Comparison of ENCODE assay signal across 8 mouse cellular contexts in genomic region chr2:21367345-21368111, GRCm38 (mm10). TPM values are rescaled to one million over a fixed set of nuclear protein-coding genes. Genes with fewer than 3 reads are reported as not detected.
A peak's percentile ranks its signal among the peaks of the same experiment; 100 is the strongest.
DNase-seq lines count a peak whose midpoint lies in the region; ATAC-seq and TF ChIP-seq lines count a peak whose summit lies in the region.

TSS of gene Gpr158 (plus strand) at chr2:21367542.

- ATAC-seq in megakaryocyte, adult 5-6 weeks (ENCODE audit: poor library complexity, severe bottlenecking) = no peak
- no peak for ATAC-seq in heart, embryonic 13.5 days (ENCODE audit: extremely low read depth, insufficient number of reproducible peaks, low FRiP score, low TSS enrichment)
- peak; percentile 94 for ATAC-seq in kidney, embryonic 15.5 days (replicated peaks; ENCODE audit: low FRiP score)
- peak; percentile 89 for ATAC-seq in limb, embryonic 12.5 days (ENCODE audit: insufficient number of reproducible peaks, insufficient read depth, low FRiP score, low TSS enrichment, low read depth)
- peak; percentile 98 for ATAC-seq in midbrain, postnatal 0 days (ENCODE audit: low FRiP score)

- peaks cover 8% of the 10 kb centered on the region; the same call in 1 of the 2 replicates for H3K4me1 ChIP-seq in megakaryocyte, embryonic 14.5 days
- no peaks in the 10 kb centered on the region for H3K4me1 ChIP-seq in embryonic fibroblast, embryonic 13.5 days (ENCODE audit: control insufficient read depth, insufficient read depth, low read length)
- H3K4me1 ChIP-seq in heart, embryonic 13.5 days = peaks cover 4% of the 10 kb centered on the region; the same call in 1 of the 2 replicates
- H3K4me1 ChIP-seq in kidney, embryonic 15.5 days = peaks cover 10% of the 10 kb centered on the region
- H3K4me1 ChIP-seq in limb, embryonic 12.5 days (replicated peaks) = peaks cover 4% of the 10 kb centered on the region; the same call in 1 of the 2 replicates
- peaks cover 8% of the 10 kb centered on the region for H3K4me1 ChIP-seq in midbrain, postnatal 0 days (ENCODE audit: insufficient read depth, low read length)

- WGBS in heart, embryonic 13.5 days = 4% methylated on average over 43 of the region's 43 CpGs
- 2% methylated on average over 43 of the region's 43 CpGs for WGBS in kidney, embryonic 15.5 days
- 3% methylated on average over 43 of the region's 43 CpGs for WGBS in limb, embryonic 12.5 days
- under 1% methylated on average over 43 of the region's 43 CpGs for WGBS in midbrain, postnatal 0 days

- TF ChIP-seq CTCF in embryonic fibroblast, embryonic 13.5 days (IDR thresholded peaks at IDR 0.05; ENCODE audit: borderline replicate concordance, insufficient read depth, low read length) = no peak
- TF ChIP-seq CTCF in midbrain, postnatal 0 days (IDR thresholded peaks at IDR 0.05) = peak; percentile 45

- H3K9ac ChIP-seq in heart, embryonic 13.5 days = no peak within 1 kb of the TSS
- no peak within 1 kb of the TSS for H3K9ac ChIP-seq in kidney, embryonic 15.5 days
- no peak within 1 kb of the TSS for H3K9ac ChIP-seq in limb, embryonic 12.5 days (replicated peaks)
- H3K9ac ChIP-seq in midbrain, postnatal 0 days (replicated peaks; ENCODE audit: low read length, poor library complexity, severe bottlenecking) = peak within 1 kb of the TSS; percentile 70

- H3K9me3 ChIP-seq in megakaryocyte, embryonic 14.5 days = peaks cover 21% of the 10 kb centered on the region; the same call in 1 of the 2 replicates
- no peaks in the 10 kb centered on the region for H3K9me3 ChIP-seq in heart, embryonic 13.5 days
- no peaks in the 10 kb centered on the region for H3K9me3 ChIP-seq in kidney, embryonic 15.5 days (replicated peaks)
- H3K9me3 ChIP-seq in limb, embryonic 12.5 days = no peaks in the 10 kb centered on the region
- no peaks in the 10 kb centered on the region for H3K9me3 ChIP-seq in midbrain, postnatal 0 days (ENCODE audit: low read length)

- peak within 1 kb of the TSS; percentile 23 for H3K4me3 ChIP-seq in megakaryocyte, embryonic 14.5 days (replicated peaks)
- peak within 1 kb of the TSS; percentile 25; the same call in 1 of the 2 replicates for H3K4me3 ChIP-seq in embryonic fibroblast, embryonic 13.5 days (ENCODE audit: insufficient read depth, low read length)
- H3K4me3 ChIP-seq in heart, embryonic 13.5 days = peak within 1 kb of the TSS; percentile 54
- peak within 1 kb of the TSS; percentile 43 for H3K4me3 ChIP-seq in kidney, embryonic 15.5 days (replicated peaks)
- H3K4me3 ChIP-seq in limb, embryonic 12.5 days (replicated peaks) = peak within 1 kb of the TSS; percentile 42
- H3K4me3 ChIP-seq in midbrain, postnatal 0 days (ENCODE audit: low read depth, low read length) = peak within 1 kb of the TSS; percentile 70

- H3K36me3 ChIP-seq in megakaryocyte, embryonic 14.5 days (replicated peaks; ENCODE audit: low read length) = no peaks in the 10 kb centered on the region
- H3K36me3 ChIP-seq in heart, embryonic 13.5 days = no peaks in the 10 kb centered on the region
- H3K36me3 ChIP-seq in kidney, embryonic 15.5 days = no peaks in the 10 kb centered on the region
- no peaks in the 10 kb centered on the region for H3K36me3 ChIP-seq in limb, embryonic 12.5 days
- no peaks in the 10 kb centered on the region for H3K36me3 ChIP-seq in midbrain, postnatal 0 days (ENCODE audit: insufficient read depth, low read length)

- no peak within 1 kb of the TSS for H3K27ac ChIP-seq in embryonic fibroblast, embryonic 13.5 days (ENCODE audit: insufficient read depth, low read length)
- H3K27ac ChIP-seq in heart, embryonic 13.5 days (replicated peaks) = no peak within 1 kb of the TSS
- no peak within 1 kb of the TSS for H3K27ac ChIP-seq in kidney, embryonic 15.5 days
- H3K27ac ChIP-seq in limb, embryonic 12.5 days = no peak within 1 kb of the TSS
- H3K27ac ChIP-seq in midbrain, postnatal 0 days (ENCODE audit: low read depth, low read length) = peak within 1 kb of the TSS; percentile 79

- H3K4me2 ChIP-seq in heart, embryonic 13.5 days = peak within 1 kb of the TSS; percentile 77
- peak within 1 kb of the TSS; percentile 75 for H3K4me2 ChIP-seq in kidney, embryonic 15.5 days
- H3K4me2 ChIP-seq in limb, embryonic 12.5 days = peak within 1 kb of the TSS; percentile 66
- peak within 1 kb of the TSS; percentile 93 for H3K4me2 ChIP-seq in midbrain, postnatal 0 days (ENCODE audit: low read depth, low read length, poor library complexity, severe bottlenecking)

- no peak for TF ChIP-seq POLR2A in embryonic fibroblast, embryonic 13.5 days (IDR thresholded peaks at IDR 0.05; ENCODE audit: low read depth, low read length)

- peak; percentile 96 for DNase-seq in midbrain, postnatal 0 days (ENCODE audit: low spot score)
- DNase-seq in thymus, postnatal 0 days (ENCODE audit: low spot score) = peak; percentile 25

- H3K27me3 ChIP-seq in megakaryocyte, embryonic 14.5 days (replicated peaks) = peaks cover 22% of the 10 kb centered on the region
- H3K27me3 ChIP-seq in heart, embryonic 13.5 days (replicated peaks) = peaks cover 51% of the 10 kb centered on the region
- H3K27me3 ChIP-seq in kidney, embryonic 15.5 days = peaks cover 32% of the 10 kb centered on the region
- peaks cover 41% of the 10 kb centered on the region for H3K27me3 ChIP-seq in limb, embryonic 12.5 days
- no peaks in the 10 kb centered on the region for H3K27me3 ChIP-seq in midbrain, postnatal 0 days (ENCODE audit: insufficient read depth, low read length)

RNA-seq across cellular contexts. Expression of gene Gpr158, which starts in this region (rescaled TPM):
- 0.23 TPM in 1 of 2 replicates, not detected in the other for polyA plus RNA-seq in megakaryocyte, embryonic 14.5 days (2012; ENCODE audit: insufficient read depth, low replicate concordance)
- not detected in 2 replicates for total RNA-seq in megakaryocyte, adult 5-6 weeks (2015)
- not detected in 2 replicates for total RNA-seq in megakaryocyte, adult 5-6 weeks (2017)
- not detected in 2 replicates for polyA plus RNA-seq in embryonic fibroblast, embryonic 13.5 days (2011; ENCODE audit: insufficient read length, low read depth, missing spikeins)
- not detected in 2 replicates for polyA plus RNA-seq in heart, embryonic 13.5 days (2015; fragmentation: Nextera tagmentation; extraction: Ambion mirVana)
- polyA plus RNA-seq in kidney, embryonic 15.5 days (2015; fragmentation: Nextera tagmentation; extraction: Ambion mirVana) = 0.04 TPM in 1 of 2 replicates, not detected in the other
- 0.09 TPM in 1 of 2 replicates, not detected in the other for polyA plus RNA-seq in limb, embryonic 12.5 days (2016; fragmentation: Nextera tagmentation; extraction: Ambion mirVana)
- total RNA-seq in midbrain, postnatal 0 days (2014; rRNA removed) = 19.4 and 19.7 TPM in 2 replicates
- 3.9 and 4.1 TPM in 2 replicates for polyA plus RNA-seq in midbrain, postnatal 0 days (2015; fragmentation: Nextera tagmentation; extraction: Ambion mirVana)
- polyA plus RNA-seq in thymus, postnatal 0 days (2015; fragmentation: Nextera tagmentation; extraction: Ambion mirVana) = 0.01 TPM in 1 of 2 replicates, not detected in the other

Comparison
In these comparisons a context has a peak if more than half of its experiments do, and no peak if none do; other contexts are left out.
1. RNA of gene Gpr158 (total RNA-seq): 19.4 to 19.7 TPM in midbrain, postnatal 0 days; not detected in megakaryocyte, adult 5-6 weeks; every median in the first group is over 10 times any median in the second.
2. Peak in ATAC-seq, H3K4me3 ChIP-seq and H3K4me2 ChIP-seq in kidney, embryonic 15.5 days; RNA of the gene not detected or under 1 TPM.
3. Peak in ATAC-seq, H3K4me3 ChIP-seq and H3K4me2 ChIP-seq in limb, embryonic 12.5 days; RNA of the gene not detected or under 1 TPM.
4. Peak in DNase-seq in thymus, postnatal 0 days; RNA of the gene not detected or under 1 TPM.
5. Peak in every context shown above with its lines, with median percentiles within 50 percentile points of each other: H3K4me3 ChIP-seq and H3K4me2 ChIP-seq.